Mouse (Mus musculus) right cerebral cortex, postnatal 14 days (tissue): ENCODE results near the gene Baz2b.

Experiments
- DNase-seq: peaks from one replicate; pipeline ENCODE4 v3.0.0; 2022

Baz2b gene

GRCm38 (mm10) chr2:59992488-59993189 lies 217.0 kb downstream of the Baz2b start:
- DNase-seq: no peak

DNA sequence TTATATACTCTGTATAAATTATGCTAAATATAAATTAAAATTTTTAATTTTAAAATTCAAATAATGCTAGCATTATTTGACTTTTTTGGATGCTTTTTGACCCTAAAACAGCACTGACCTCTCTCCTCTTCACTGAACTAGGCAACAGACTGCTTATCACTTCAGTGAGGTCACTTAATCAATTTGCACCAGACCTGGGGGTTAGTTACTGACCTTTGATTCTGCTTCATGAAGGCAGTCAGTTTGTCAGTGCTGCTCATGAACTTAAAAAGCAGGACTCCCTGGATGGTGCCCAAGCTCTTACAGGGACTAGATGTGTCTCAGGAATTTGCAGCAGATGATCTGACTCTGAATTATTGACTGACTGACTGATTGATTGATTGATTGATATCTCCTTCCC lies 217.9 kb downstream of the Baz2b start:
- no peak for DNase-seq

DNA sequence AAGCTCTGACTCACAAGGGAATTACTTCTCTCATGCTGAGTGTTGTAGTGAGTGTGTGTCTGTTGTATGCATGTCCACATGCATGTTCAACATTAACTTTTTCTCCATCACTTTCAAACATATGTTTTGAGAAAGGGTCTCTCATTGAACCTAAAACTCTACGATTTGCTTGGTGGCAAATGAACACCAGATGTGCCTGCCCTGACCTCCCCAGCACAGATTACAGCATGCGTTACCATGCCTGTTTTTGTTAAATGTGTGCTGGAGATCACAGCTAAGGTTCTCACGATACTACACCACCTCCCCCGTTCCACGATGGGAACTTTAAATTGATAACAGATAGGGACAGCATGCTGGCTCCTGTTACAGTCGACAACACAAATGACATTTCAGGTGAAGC lies 222.1 kb downstream of the Baz2b start:
- DNase-seq: no peak

- DNase-seq: no peak
These were observed 230.0 kb downstream of the Baz2b start for GRCm38 (mm10) chr2:59979488-59980220.

GRCm38 (mm10) chr2:59976680-59977079 lies 233.0 kb downstream of the Baz2b start:
- DNase-seq: no peak

GRCm38 (mm10) chr2:59975772-59976171 lies 233.9 kb downstream of the Baz2b start:
- no peak for DNase-seq

DNA sequence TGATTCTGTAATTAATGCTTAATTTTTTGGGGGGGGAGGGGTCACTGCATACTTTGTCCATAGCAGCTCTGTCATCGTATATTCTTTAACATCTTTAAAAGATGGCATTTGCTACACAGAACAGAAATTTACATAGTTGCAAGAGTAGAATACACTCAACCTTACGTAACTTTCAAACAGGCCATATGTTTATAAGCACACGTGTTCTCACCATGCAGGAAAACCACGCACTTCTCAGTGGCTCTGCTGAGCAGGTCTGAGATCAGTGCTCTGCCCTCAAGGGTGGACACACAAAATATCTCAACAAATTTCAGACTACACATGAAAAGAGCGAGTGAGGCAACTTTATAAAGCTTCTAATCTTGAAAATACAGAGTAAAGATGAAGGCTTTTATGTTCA lies 235.7 kb downstream of the Baz2b start:
- no peak for DNase-seq

DNA sequence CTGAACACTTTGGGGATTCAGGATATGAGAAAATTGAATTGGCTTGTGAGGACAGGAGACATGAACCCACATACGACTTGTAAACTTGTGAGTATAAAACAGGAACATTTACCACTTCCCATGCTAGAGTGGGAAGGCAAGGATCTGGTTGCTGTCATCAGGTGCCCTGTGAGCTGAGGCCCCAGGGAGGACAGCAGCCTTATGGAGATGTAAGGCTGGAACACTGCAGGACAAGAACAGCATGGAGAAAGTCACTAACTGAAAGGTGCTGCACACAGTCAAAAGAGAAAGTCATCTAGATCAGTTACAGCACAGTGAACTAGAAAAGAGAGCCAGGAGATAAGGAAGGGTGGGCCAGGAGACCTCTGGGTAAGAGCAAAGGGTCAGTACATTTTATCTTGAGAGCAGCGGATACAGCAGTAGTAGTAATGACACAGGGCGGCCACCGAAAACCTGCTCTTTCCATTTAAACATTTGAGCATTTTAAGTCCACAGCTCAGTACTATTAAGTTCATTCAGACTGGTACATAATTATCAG lies 236.5 kb downstream of the Baz2b start:
- no peak for DNase-seq

DNA sequence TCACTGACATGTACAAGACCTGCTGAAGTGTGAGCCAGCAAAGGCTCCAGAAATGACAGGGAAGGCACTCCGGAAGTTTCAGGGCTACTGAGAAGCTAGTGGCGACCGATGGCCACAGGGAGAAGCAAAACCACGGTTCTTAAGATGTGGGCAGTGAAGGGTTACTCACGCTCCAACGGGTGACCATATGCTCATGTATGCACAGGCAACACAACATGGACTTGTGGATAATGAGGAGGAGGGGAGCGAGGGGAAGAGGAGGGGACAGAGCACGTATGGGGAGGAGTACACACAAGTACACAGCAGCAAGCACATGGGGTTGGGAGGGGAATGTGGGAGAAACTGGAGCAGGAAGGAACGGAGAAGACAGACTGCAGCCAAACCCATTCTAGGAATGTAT lies 239.1 kb downstream of the Baz2b start:
- DNase-seq: no peak

GRCm38 (mm10) chr2:59969099-59969498 lies 240.5 kb downstream of the Baz2b start:
- no peak for DNase-seq

GRCm38 (mm10) chr2:59968593-59968992 lies 241.0 kb downstream of the Baz2b start:
- no peak for DNase-seq

DNA sequence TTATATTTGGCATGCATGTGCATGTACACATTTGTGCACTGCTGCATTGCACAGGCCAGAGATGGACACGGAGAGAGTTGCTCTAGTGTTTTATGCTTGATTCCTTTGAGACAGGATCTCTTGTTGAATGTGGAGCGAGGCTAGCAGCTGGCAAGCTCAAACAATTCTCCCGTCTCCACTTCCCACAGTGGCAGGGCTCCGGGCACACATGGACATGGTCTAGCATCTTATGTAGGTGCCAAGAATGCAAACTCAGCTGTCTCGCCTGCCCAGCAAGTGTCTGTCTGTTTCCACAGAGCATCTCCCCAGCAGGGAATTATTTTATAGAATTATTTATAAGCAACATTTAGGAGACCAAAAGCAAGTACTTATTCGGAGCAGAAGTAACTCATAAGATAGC lies 243.2 kb downstream of the Baz2b start:
- DNase-seq: no peak

- DNase-seq: no peak
These were observed 246.6 kb downstream of the Baz2b start for GRCm38 (mm10) chr2:59963011-59963410.

- no peak for DNase-seq
These were observed 247.1 kb downstream of the Baz2b start for GRCm38 (mm10) chr2:59962579-59962978.

GRCm38 (mm10) chr2:59960495-59960772 lies 249.2 kb downstream of the Baz2b start:
- no peak for DNase-seq

DNA sequence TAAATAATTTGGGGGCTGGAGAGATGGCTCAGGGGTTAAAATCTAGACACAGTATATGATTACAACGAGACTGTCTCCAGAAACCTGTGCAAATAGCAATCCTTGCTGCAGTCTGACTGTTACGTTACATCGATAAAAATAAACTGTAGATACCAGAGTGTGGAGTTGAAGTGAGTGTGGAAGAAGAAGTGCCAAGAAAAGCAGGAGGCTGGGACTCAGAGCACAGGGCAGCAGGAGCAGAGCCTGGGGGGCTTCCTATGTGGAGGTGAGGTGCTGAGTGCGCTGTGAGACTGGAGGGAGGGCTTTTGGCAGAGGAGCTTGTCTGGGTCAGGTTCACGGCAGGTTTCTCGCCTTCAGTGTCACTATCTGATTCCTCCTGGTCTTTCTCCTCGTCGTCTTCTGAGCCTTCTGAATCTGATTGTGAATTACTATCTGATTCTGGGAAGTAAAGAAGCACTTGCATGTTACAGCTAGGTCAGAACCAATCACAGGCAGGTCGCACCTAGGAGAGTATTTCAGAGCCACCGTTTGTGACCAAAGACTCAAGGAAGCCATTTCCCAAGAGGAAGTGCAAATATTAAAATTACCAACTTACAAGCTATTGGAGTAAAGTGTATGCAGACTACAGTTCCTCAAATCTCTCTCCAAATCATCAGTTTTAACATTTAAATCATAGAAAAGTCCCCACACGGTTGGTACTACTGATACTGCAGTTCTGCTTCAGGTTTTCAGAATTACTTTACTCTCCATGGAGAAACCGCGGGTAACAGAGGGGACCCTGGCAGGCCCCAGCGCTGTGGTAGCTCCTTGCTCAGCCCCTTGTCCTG lies 249.8 kb downstream of the Baz2b start:
- DNase-seq: no peak

DNA sequence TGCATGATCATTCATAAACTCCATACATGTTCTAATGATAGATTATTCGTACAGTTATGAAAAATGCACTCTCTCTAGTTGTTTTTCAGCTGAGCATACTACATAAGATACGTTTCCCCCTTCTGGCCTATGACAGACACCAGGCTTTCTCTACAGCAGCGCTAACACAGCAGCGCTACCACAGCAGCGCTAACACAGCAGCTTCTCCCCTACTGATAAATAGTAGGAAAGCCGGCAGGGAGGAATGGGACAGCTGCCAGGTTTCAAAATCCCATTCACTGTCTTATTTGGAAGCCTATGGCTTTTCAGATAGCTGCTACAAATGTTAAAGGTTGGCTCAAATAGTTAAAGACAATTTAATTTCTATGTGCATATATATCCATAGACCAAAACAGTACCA lies 251.1 kb downstream of the Baz2b start:
- no peak for DNase-seq

- no peak for DNase-seq
These were observed 253.7 kb downstream of the Baz2b start for GRCm38 (mm10) chr2:59955916-59956315.

GRCm38 (mm10) chr2:59954791-59955190 lies 254.8 kb downstream of the Baz2b start:
- no peak for DNase-seq

DNA sequence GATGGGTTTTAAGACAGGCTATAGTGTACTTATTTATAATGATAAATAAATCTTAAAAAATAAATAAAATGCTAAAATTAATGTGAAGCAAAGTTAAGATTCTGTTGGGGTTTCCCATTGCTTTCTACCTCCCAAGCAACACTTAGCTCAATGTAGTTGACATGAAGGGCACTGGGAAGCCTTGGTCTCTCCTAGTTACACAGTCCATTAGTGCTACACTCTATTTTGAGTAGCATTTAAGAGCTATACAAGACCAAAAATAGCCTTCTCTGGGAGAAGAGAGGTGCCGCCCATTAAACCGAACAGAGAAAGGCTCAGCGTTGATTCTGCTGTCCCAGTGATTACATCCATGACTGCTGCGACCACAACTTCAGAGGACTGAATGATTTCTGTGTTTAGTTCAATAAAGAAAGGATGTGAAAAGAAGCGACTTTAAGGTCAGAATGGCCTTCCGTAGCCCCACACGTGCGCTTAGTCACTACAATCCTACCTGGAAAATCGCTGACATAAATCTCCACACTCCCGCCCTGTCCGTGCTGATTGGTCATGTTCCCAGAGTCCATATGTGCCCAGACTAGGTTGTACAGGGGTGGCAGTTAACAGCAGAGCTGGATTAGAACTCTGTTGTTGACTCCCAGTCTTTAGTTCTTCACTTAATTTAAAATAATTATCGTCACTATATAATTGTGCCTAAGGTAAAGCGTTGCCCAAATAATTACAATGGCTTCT lies 257.2 kb downstream of the Baz2b start:
- DNase-seq: no peak

GRCm38 (mm10) chr2:59951706-59952105 lies 257.9 kb downstream of the Baz2b start:
- DNase-seq: no peak

GRCm38 (mm10) chr2:59951127-59951526 lies 258.5 kb downstream of the Baz2b start:
- DNase-seq: no peak

DNA sequence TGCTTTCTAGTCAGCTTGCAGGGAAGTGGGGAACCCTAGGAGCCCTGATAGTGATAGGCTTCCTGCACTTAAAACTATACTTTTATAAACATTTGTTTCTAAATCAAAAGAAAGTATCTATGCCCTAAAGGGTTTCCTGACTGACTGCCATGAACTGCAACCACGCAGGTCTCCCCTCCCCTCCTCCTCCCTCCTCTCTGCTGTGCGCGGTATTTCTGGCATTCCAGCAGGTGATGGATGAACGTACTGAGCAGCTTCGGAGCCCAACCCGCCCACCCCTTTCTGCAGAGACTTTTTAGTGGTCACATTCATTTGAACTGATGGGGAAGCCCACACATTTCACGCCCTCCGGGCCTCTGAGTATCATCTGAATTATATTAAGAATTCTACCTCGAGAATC lies 273.3 kb downstream of the Baz2b start:
- no peak for DNase-seq
